Mouse (Mus musculus) kidney, postnatal 0 days (tissue): ENCODE results near the gene Plekhb2. TPM values are rescaled to one million over a fixed set of nuclear protein-coding genes. Genes with fewer than 3 reads are reported as not detected.

Experiments
- ATAC-seq: fragments of 200-750 bp; cut with Nextera tagmentation; replicated peaks from 2 replicates; pipeline ENCODE4 v1.8.0; 2017; ENCODE audit warnings: low read depth, moderate number of reproducible peaks, moderate TSS enrichment, moderate library complexity; ENCODE audit not compliant: low FRiP score
- DNase-seq: peaks from one replicate; pipeline ENCODE4 v3.0.0-alpha.2; 2016; ENCODE audit warnings: low spot score
- H3K27ac ChIP-seq: fragments of 300-500 bp; sonication (generic); 2 replicates; pipeline ENCODE4 v1.5.1; 2014; ENCODE audit warnings: mild to moderate bottlenecking
- H3K27me3 ChIP-seq: fragments of 300-500 bp; sonication (generic); 2 replicates; pipeline ENCODE4 v1.6.1; 2014; ENCODE audit warnings: low read length, mixed read lengths; ENCODE audit not compliant: insufficient read depth
- H3K36me3 ChIP-seq: fragments of 300-500 bp; sonication (generic); 2 replicates; pipeline ENCODE4 v1.6.1; 2014; ENCODE audit warnings: low read length, mixed read lengths; ENCODE audit not compliant: insufficient read depth
- H3K4me1 ChIP-seq: fragments of 300-500 bp; sonication (generic); replicated peaks from 2 replicates; pipeline ENCODE4 v1.6.1; 2014; ENCODE audit warnings: antibody characterized with exemption, low read length, mixed read lengths; ENCODE audit not compliant: insufficient read depth
- H3K4me2 ChIP-seq: fragments of 300-500 bp; sonication (generic); 2 replicates; pipeline ENCODE4 v1.6.1; 2014; ENCODE audit warnings: mild to moderate bottlenecking, low read length, moderate library complexity, mixed read lengths
- H3K4me3 ChIP-seq: fragments of 300-500 bp; sonication (generic); replicated peaks from 2 replicates; pipeline ENCODE4 v1.5.1; 2014; ENCODE audit warnings: low read depth, low read length
- H3K9ac ChIP-seq: fragments of 300-500 bp; sonication (generic); 2 replicates; pipeline ENCODE4 v1.6.1; 2014; ENCODE audit warnings: low read depth, low read length
- H3K9me3 ChIP-seq: fragments of 300-500 bp; sonication (generic); replicated peaks from 2 replicates; pipeline ENCODE4 v1.6.1; 2016; ENCODE audit warnings: low read length, inconsistent platforms, mixed read lengths
- CTCF ChIP-seq: IDR thresholded peaks from 2 replicates; pipeline ENCODE4 v1.5.1; 2016; ENCODE audit warnings: antibody characterized with exemption, low read depth, mild to moderate bottlenecking, moderate library complexity
- WGBS: fragments of 180-500 bp; shearing (Covaris S2); extraction: QIAGEN DNeasy Blood & Tissue Kit; methylation state at CpG from one replicate; pipeline ENCODE4 v1.1.7; 2014; 5-methylcytosine and 5-hydroxymethylcytosine counted together
- polyA plus RNA-seq: library from polyadenylated mRNA; unstranded; fragments of >200 nt; fragmentation: Nextera tagmentation; extraction: Ambion mirVana; gene quantifications from 2 replicates; pipeline ENCODE4 v1.2.1, GENCODE M21; 2015

Gene Plekhb2
- 61.2 and 74.8 TPM in 2 replicates for polyA plus RNA-seq

DNA sequence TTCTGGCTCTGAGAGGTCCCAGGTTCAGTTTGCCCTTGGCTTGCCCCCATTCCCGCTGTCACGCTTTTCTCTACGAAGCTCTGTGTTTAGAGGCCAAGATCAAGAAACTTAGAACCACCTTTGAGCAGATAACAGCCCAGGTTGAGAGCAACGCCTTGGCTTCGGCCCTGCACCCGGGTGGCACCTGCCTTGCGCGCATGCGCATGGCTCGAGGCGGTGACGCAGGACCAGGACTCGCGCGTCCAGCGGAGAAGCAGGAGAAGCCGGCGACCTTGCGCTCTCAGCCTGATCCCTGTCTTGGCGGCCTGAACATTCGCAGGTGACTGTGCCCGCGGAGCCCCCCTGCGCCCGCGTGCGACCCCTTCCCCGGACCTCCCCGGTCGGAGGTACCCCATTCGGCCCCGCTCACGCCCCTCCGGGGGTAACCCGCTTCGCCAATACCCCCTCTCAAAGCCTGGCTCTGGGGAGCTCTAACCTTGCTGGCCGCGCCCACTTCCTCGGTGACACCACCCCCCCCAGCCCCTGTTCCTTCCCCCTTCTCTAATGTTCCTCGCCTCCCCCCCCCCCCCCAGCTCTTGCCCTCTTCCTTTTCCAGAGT, at the start of gene Plekhb2:
TSS of gene Plekhb2 (plus strand) at position 232 of the 598 bp plus-strand sequence.
- TF ChIP-seq CTCF: no peak
- Histone ChIP-seq H3K4me2 (peak within 1 kb of the TSS; percentile 90), H3K4me1 (peaks cover 19% of the 10 kb centered on the region; the same call in 1 of the 2 replicates), H3K27me3 (no peaks in the 10 kb centered on the region), H3K4me3 (peak within 1 kb of the TSS; percentile 64), H3K36me3 (no peaks in the 10 kb centered on the region), H3K9ac (peak within 1 kb of the TSS; percentile 84), H3K9me3 (no peaks in the 10 kb centered on the region), H3K27ac (peak within 1 kb of the TSS; percentile 78; the same call in 1 of the 2 replicates)
- DNase-seq: peak; percentile 80
- under 1% methylated on average over 38 of the region's 40 CpGs for WGBS
- ATAC-seq: peak; percentile 83

DNA sequence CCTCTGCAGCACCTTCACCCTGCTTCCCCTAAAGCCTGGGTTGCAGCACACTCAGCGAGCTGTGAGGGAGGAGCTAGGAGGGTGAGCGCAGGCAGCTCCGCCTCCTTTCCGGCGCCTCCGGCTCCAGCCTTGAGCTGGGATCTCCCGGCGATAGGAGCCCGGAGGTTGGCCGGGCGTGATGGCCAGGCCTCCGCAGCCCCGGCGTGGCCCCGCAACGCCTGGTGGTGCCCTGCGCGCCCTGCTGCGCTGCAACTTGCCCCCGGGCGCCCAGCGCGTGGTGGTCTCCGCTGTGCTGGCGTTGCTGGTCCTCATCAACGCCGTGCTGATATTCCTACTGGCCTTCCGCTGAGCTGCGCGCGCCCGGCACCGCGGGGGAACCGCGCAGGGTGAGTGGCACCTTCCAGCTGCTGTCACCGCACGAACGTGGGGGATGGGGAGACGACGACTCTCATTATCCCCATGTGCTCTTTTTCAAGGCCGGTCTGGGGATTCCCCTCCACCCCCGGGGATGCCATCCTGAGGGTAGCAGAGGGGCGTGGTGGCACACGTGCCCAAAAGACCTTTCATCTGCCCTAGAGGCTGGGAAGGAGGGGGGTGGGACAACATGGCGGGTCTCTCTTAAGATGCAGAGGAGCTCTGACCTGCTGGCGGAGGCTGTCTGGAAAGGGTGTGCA, 48.0 kb upstream of the Plekhb2 start:
- Histone ChIP-seq H3K4me1 (peaks cover 11% of the 10 kb centered on the region; the same call in 1 of the 2 replicates), H3K4me3 (peak overlapping the region; percentile 70), H3K27me3 (no peaks in the 10 kb centered on the region), H3K9ac (peak overlapping the region; percentile 55), H3K9me3 (no peaks in the 10 kb centered on the region), H3K4me2 (peak overlapping the region; percentile 98), H3K27ac (no peak overlapping the region), H3K36me3 (no peaks in the 10 kb centered on the region)
- DNase-seq (peak; percentile 75), ATAC-seq (peak; percentile 75)
- under 1% methylated on average over 43 of the region's 47 CpGs for WGBS
- no peak for TF ChIP-seq CTCF

DNA sequence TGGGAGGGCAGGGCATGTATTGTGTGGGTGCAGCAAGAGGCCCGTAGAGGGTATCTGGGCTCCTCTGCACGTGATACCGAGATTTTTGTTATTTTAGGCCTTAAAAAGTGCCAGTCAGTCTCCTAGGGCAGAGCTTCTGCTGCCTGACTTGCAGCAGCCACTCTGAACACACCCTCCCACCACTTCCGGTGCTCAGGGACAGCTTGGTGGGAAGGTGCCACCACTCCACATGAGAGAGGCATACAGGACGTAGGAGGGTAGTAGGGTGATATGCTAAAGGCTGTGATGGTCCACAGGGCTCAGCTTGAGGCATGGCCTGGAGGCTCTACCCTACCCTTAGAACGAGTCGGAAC, 47.5 kb upstream of the Plekhb2 start:
- no peaks in the 10 kb centered on the region for H3K9me3 ChIP-seq
- no peaks in the 10 kb centered on the region for H3K27me3 ChIP-seq
- H3K9ac ChIP-seq: peak overlapping the region; percentile 55; the same call in 1 of the 2 replicates
- TF ChIP-seq CTCF: no peak
- H3K4me1 ChIP-seq: peaks cover 11% of the 10 kb centered on the region; the same call in 1 of the 2 replicates
- no peaks in the 10 kb centered on the region for H3K36me3 ChIP-seq
- H3K4me3 ChIP-seq: peak overlapping the region; percentile 70
- DNase-seq: no peak
- peak overlapping the region; percentile 98 for H3K4me2 ChIP-seq
- ATAC-seq: peak; percentile 8; the same call in 1 of the 2 replicates
- WGBS: 31% methylated on average over 7 of the region's 7 CpGs
- H3K27ac ChIP-seq: no peak overlapping the region

DNA sequence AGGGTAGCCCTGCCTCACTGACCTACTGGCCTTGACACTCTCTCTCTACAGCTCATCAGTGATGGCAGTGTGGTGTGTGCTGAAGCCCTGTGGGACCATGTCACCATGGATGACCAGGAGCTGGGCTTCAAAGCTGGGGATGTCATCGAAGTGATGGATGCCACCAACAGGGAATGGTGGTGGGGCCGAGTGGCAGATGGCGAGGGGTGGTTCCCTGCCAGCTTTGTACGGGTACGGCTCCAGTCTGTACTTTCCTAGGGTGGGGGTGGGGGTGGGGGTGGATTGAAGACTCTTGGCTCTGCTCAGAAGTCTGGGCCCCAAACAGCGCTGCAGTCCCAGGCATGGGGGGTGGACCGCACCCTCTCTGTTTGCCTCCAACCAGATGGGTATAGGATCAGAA, 44.9 kb upstream of the Plekhb2 start:
- H3K4me2 ChIP-seq: no peak overlapping the region
- H3K4me1 ChIP-seq: peaks cover 11% of the 10 kb centered on the region; the same call in 1 of the 2 replicates
- no peaks in the 10 kb centered on the region for H3K36me3 ChIP-seq
- 89% methylated on average over 7 of the region's 7 CpGs for WGBS
- no peaks in the 10 kb centered on the region for H3K9me3 ChIP-seq
- DNase-seq: no peak
- H3K27me3 ChIP-seq: no peaks in the 10 kb centered on the region
- no peak for ATAC-seq
- no peak for TF ChIP-seq CTCF
- no peak overlapping the region for H3K27ac ChIP-seq
- H3K9ac ChIP-seq: no peak overlapping the region
- H3K4me3 ChIP-seq: no peak overlapping the region

DNA sequence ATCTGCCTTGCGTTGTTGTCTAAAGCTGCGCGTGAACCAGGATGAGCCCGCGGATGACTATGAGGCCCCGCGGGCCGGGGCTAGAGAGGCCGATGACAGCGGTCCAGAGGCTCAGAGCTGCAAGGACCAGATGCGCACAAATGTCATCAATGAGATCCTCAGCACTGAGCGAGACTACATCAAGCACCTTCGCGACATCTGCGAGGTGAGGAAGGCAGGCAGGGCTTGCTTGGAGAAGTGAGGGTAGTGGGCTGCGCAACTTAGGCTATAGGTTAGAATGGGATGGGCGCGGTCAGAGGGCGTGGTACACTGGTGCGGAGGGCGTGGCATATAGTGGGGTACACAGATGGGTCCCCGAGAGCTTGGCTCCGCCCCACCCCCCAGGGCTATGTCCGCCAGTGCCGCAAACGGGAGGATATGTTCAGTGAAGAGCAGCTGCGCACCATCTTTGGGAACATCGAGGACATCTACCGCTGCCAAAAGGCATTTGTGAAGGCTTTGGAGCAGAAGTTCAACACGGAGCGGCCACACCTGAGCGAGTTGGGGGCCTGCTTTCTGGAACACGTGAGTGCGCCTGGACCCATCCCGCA, 43.8 kb upstream of the Plekhb2 start:
- Histone ChIP-seq H3K4me2 (no peak overlapping the region), H3K36me3 (peaks cover 5% of the 10 kb centered on the region; the same call in 1 of the 2 replicates), H3K4me1 (peaks cover 11% of the 10 kb centered on the region; the same call in 1 of the 2 replicates), H3K27ac (no peak overlapping the region), H3K4me3 (no peak overlapping the region), H3K9ac (no peak overlapping the region), H3K9me3 (no peaks in the 10 kb centered on the region), H3K27me3 (no peaks in the 10 kb centered on the region)
- TF ChIP-seq CTCF: no peak
- 32% methylated on average over 35 of the region's 35 CpGs for WGBS
- ATAC-seq: no peak
- DNase-seq: no peak

DNA sequence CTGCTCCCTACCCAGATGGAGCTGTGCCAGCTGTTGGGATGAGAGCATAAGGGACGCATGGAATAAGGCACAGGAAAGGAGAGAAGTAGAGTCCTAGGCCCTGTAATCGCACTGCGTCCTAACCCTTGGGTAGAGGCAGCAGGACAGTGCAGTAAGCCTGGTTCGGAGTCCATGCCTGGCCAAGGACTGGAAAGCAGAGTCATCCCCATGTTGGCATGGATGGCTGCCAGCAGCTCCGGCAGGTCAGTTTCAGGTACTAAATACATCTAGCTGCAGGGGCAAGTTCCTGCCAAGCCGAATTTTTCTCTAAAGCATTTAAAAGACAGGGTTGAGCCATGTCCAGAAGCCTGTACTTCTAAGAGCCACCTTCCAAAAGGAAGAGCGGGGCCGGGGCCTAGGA, 41.3 kb upstream of the Plekhb2 start:
- H3K27me3 ChIP-seq: no peaks in the 10 kb centered on the region

More for the DNA sequence above, 41.3 kb upstream of the Plekhb2 start:
- ATAC-seq: no peak
- no peak overlapping the region for H3K4me3 ChIP-seq
- no peaks in the 10 kb centered on the region for H3K4me1 ChIP-seq
- no peak overlapping the region for H3K4me2 ChIP-seq
- TF ChIP-seq CTCF: no peak
- H3K9ac ChIP-seq: no peak overlapping the region
- H3K9me3 ChIP-seq: no peaks in the 10 kb centered on the region
- 84% methylated on average over 8 of the region's 8 CpGs for WGBS
- DNase-seq: no peak
- H3K36me3 ChIP-seq: peaks cover 26% of the 10 kb centered on the region
- no peak overlapping the region for H3K27ac ChIP-seq
